Mouse (Mus musculus) hindbrain, embryonic 11.5 days (tissue): ENCODE data around the gene Cerk. TPM values are rescaled to one million over a fixed set of nuclear protein-coding genes. Genes with fewer than 3 reads are reported as not detected.
"Not testable (repeated sequence)": the region's sequence is repeated elsewhere in the genome, so short reads cannot be mapped to it uniquely, and the experiment has no call there.

Source experiments
- ATAC-seq: fragments of 200-750 bp; cut with Nextera tagmentation; 2 replicates; pipeline ENCODE4 v1.8.0; 2017; ENCODE audit warnings: mild to moderate bottlenecking, moderate TSS enrichment, moderate library complexity; ENCODE audit not compliant: low FRiP score
- DNase-seq: peaks from one replicate; pipeline ENCODE4 v3.0.0-alpha.2; 2015; ENCODE audit warnings: low spot score
- H3K27ac ChIP-seq: fragments of 300-500 bp; sonication (generic); 2 replicates; pipeline ENCODE4 v1.5.1; 2014; ENCODE audit warnings: mild to moderate bottlenecking, low read depth, low read length
- H3K27me3 ChIP-seq: fragments of 300-500 bp; sonication (generic); 2 replicates; pipeline ENCODE4 v1.6.1; 2014; ENCODE audit warnings: mild to moderate bottlenecking, low read length, moderate library complexity, mixed read lengths; ENCODE audit not compliant: control insufficient read depth, insufficient read depth
- H3K36me3 ChIP-seq: fragments of 300-500 bp; sonication (generic); 2 replicates; pipeline ENCODE4 v1.6.1; 2014; ENCODE audit warnings: mild to moderate bottlenecking, low read length, moderate library complexity, mixed read lengths; ENCODE audit not compliant: control insufficient read depth, insufficient read depth
- H3K4me1 ChIP-seq: fragments of 300-500 bp; sonication (generic); replicated peaks from 2 replicates; pipeline ENCODE4 v1.6.1; 2014; ENCODE audit warnings: low read length, mixed read lengths; ENCODE audit not compliant: control insufficient read depth, insufficient read depth
- H3K4me2 ChIP-seq: fragments of 300-500 bp; sonication (generic); replicated peaks from 2 replicates; pipeline ENCODE4 v1.6.1; 2014; ENCODE audit warnings: mild to moderate bottlenecking, low read depth, low read length
- H3K4me3 ChIP-seq: fragments of 300-500 bp; sonication (generic); 2 replicates; pipeline ENCODE4 v1.5.1; 2014; ENCODE audit warnings: low read depth, low read length
- H3K9ac ChIP-seq: fragments of 300-500 bp; sonication (generic); 2 replicates; pipeline ENCODE4 v1.6.1; 2014; ENCODE audit warnings: low read depth, low read length
- H3K9me3 ChIP-seq: fragments of 300-500 bp; sonication (generic); 2 replicates; pipeline ENCODE4 v1.6.1; 2016; ENCODE audit warnings: low read length; ENCODE audit not compliant: control insufficient read depth
- WGBS: fragments of 180-500 bp; shearing (Covaris S2); extraction: QIAGEN DNeasy Blood & Tissue Kit; methylation state at CpG from one replicate; pipeline ENCODE4 v1.1.7; 2014; 5-methylcytosine and 5-hydroxymethylcytosine counted together
- polyA plus RNA-seq: library from polyadenylated mRNA; unstranded; fragments of >200 nt; fragmentation: Nextera tagmentation; extraction: Ambion mirVana; gene quantifications from 2 replicates; pipeline ENCODE4 v1.2.1, GENCODE M21; 2014

Gene Cerk
- polyA plus RNA-seq, 1 experiment from 2014 or later = 16.9 TPM

GRCm38 (mm10) chr15:86181321-86181720 is 4.6 kb downstream of the Cerk start:
- not testable (repeated sequence) for H3K9ac ChIP-seq, ATAC-seq
- WGBS = 88% methylated on average over 3 of the region's 3 CpGs

GRCm38 (mm10) chr15:86180427-86180826 is 5.5 kb downstream of the Cerk start:
- H3K9ac ChIP-seq = no peak overlapping the region
- no peak for ATAC-seq

More at GRCm38 (mm10) chr15:86181321-86181720, 4.6 kb downstream of the Cerk start:
- not testable (repeated sequence) for H3K36me3 ChIP-seq, H3K4me2 ChIP-seq, H3K9me3 ChIP-seq, H3K4me1 ChIP-seq, H3K27me3 ChIP-seq, H3K4me3 ChIP-seq, H3K27ac ChIP-seq, DNase-seq

DNA sequence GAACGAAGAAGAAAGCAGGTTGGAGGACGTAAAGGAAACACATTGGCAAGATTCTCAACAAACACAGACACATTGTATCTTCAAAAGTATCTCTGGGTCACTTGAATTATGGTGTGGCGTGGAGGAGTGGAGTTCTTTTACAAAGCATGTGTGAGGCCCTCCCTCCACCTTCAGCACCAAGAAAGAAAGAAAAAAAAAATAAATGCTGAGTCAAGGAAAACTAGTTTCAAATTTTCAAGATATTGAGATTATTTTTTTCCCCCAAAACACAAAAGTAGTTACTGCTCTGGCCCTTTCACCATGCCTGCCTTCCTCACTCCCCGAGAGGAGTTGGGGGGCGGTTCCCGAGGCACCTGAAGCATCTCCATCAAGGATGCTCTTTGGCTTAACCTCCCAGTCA is 7.3 kb downstream of the Cerk start:
- Histone ChIP-seq H3K4me1 (no peaks in the 10 kb centered on the region), H3K9ac (no peak overlapping the region), H3K9me3 (no peaks in the 10 kb centered on the region), H3K4me3 (no peak overlapping the region), H3K4me2 (no peak overlapping the region), H3K27ac (no peak overlapping the region), H3K36me3 (no peaks in the 10 kb centered on the region), H3K27me3 (no peaks in the 10 kb centered on the region)
- no peak for ATAC-seq
- 86% methylated on average over 6 of the region's 6 CpGs for WGBS
- DNase-seq = no peak

More at GRCm38 (mm10) chr15:86180427-86180826, 5.5 kb downstream of the Cerk start:
- no peak for DNase-seq
- Histone ChIP-seq H3K4me3 (no peak overlapping the region), H3K27me3 (no peaks in the 10 kb centered on the region), H3K27ac (no peak overlapping the region), H3K4me2 (no peak overlapping the region), H3K4me1 (0 out of 2 replicates have a peak, but pooled peaks cover 2% of the 10 kb centered on the region), H3K36me3 (no peaks in the 10 kb centered on the region), H3K9me3 (no peaks in the 10 kb centered on the region)
- WGBS = 87% methylated on average over 4 of the region's 4 CpGs

- H3K9ac ChIP-seq, H3K36me3 ChIP-seq, H3K27me3 ChIP-seq, H3K4me3 ChIP-seq, ATAC-seq, H3K27ac ChIP-seq, H3K4me1 ChIP-seq, H3K9me3 ChIP-seq, H3K4me2 ChIP-seq, DNase-seq: not testable (repeated sequence)
- WGBS = 76% methylated on average over 2 of the region's 2 CpGs
Observed at GRCm38 (mm10) chr15:86177703-86178251, 8.2 kb downstream of the Cerk start.

DNA sequence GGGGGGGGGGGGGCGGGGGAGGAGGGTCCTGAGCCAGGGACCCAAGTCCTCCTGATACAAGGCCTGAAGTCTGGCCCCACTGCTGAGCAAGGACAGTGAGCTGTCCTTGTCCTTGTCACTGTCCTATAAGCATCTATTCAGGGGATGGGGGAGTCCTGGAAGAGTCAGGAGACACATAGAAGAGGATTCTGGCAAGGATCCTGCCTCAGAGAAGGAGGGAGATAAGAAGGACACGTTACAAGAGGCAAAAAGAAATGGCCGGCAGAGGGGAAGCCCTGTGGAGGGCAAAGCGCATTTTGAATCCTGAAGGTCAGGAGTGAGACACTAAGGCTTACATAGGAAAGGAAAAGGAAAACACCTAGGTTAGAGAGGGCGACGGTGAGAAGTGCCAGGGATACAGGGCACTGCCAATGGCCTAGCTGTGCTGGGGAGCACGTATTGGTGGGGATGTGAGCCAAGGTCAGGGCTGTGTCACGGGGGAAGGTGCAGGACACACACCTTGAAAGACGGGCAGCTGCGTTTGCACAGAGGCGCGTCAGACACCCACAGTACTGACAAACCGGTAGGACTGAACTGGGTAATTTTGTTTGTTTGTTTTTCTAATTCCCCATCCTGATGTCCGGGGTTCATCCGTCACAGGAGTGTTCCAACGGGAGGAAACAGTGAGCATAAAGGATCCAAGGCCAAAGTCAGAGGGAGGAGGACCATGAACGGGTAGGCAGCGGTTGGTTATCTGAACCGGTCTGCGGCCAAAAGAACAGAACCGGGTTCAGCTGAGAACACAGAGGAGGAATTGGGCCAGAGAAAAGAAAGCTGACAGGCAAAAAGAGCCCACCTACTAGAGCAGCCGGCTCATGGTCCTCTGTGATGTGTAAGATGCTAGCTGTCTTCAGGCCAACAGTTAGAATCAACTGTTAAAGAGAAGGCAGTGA is 8.9 kb downstream of the Cerk start:
- H3K4me1 ChIP-seq = no peaks in the 10 kb centered on the region
- H3K4me3 ChIP-seq = no peak overlapping the region
- no peak overlapping the region for H3K9ac ChIP-seq
- WGBS = 78% methylated on average over 22 of the region's 22 CpGs
- no peaks in the 10 kb centered on the region for H3K9me3 ChIP-seq
- no peak overlapping the region for H3K27ac ChIP-seq
- H3K27me3 ChIP-seq = no peaks in the 10 kb centered on the region
- ATAC-seq (no peak), DNase-seq (no peak)
- no peak overlapping the region for H3K4me2 ChIP-seq
- no peaks in the 10 kb centered on the region for H3K36me3 ChIP-seq

DNA sequence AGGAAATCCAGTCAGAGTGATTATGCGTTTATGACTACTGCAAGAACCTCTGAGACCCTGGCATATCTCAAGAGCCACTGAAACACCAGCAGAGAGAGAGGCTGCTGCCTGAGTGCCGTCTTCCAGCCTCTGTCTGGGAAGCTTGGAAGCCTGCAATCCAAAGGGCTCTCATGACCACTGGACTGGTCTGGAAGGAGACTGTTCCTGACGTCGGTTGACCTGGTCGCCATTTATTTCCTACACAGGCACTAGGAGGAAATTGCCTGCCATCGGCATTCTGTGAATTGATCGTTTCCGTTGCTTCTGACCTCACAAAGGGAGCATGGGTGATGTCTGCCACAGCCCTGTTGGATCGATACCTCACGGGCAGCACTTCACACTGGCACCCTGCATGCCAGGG is 9.8 kb downstream of the Cerk start:
- no peak for DNase-seq
- no peaks in the 10 kb centered on the region for H3K36me3 ChIP-seq
- no peak overlapping the region for H3K27ac ChIP-seq
- WGBS = 91% methylated on average over 10 of the region's 10 CpGs
- H3K4me1 ChIP-seq = no peaks in the 10 kb centered on the region
- H3K4me2 ChIP-seq = no peak overlapping the region
- ATAC-seq = no peak
- H3K9me3 ChIP-seq = no peaks in the 10 kb centered on the region
- H3K9ac ChIP-seq = no peak overlapping the region
- H3K4me3 ChIP-seq = no peak overlapping the region
- no peaks in the 10 kb centered on the region for H3K27me3 ChIP-seq

DNA sequence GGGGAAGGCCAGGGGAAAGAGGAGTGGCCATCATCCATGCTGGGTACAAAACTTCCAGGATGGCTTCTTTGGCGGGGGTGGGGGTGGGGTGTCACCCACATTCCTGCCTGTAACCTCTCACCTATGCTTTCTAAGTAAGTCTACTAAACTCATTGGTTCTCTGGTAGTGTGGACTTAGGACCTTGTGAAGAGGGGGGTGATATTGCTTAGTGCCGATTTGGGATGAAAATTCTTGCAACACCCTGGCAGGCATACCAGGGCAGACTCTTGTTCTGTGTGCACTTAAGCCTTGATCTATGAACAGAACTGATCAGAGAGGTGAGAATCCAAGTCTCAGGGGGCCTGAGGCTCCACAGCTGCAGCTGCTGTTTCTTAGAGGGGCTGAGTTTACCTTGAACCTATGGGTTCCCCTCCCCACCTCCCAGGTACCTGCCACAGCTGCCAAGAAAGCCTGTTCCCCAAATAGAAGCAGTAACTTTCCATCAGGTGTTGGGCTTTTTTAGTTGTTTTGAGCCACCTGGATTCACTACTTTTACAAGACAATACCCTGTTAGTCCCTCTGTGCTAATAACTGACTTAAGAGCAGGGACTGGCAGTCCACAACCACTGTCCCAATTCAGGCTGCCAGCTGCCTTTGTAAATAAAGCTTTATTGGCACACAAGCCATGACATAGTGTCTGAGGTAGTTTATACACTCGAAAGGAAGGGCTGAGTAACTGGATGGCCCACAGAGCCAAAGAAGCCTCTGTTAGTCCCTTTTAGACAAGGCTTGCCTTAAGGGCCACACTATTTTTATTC is 10.5 kb downstream of the Cerk start:
- Histone ChIP-seq H3K4me2 (no peak overlapping the region), H3K4me1 (no peaks in the 10 kb centered on the region), H3K27me3 (no peaks in the 10 kb centered on the region), H3K4me3 (no peak overlapping the region), H3K27ac (no peak overlapping the region), H3K9me3 (no peaks in the 10 kb centered on the region), H3K9ac (no peak overlapping the region), H3K36me3 (no peaks in the 10 kb centered on the region)
- 84% methylated on average over 3 of the region's 3 CpGs for WGBS
- no peak for DNase-seq
- no peak for ATAC-seq

- Histone ChIP-seq H3K9me3 (no peaks in the 10 kb centered on the region), H3K27me3 (no peaks in the 10 kb centered on the region), H3K4me2 (no peak overlapping the region), H3K9ac (0 out of 2 replicates have a peak overlapping the region, but pooled peaks have one; percentile 4), H3K27ac (no peak overlapping the region), H3K4me1 (peaks cover 4% of the 10 kb centered on the region; the same call in 1 of the 2 replicates), H3K36me3 (no peaks in the 10 kb centered on the region), H3K4me3 (no peak overlapping the region)
- 44% methylated on average over 16 of the region's 16 CpGs for WGBS
- DNase-seq (no peak), ATAC-seq (no peak)
Observed at GRCm38 (mm10) chr15:86173136-86173985, 12.6 kb downstream of the Cerk start.
